Mouse (Mus musculus): ENCODE data around the gene Zdhhc19. TPM values are rescaled to one million over a fixed set of nuclear protein-coding genes. Genes with fewer than 3 reads are reported as not detected.

The Zdhhc19 gene
- polyA plus RNA-seq, 1 experiment, result not detected

DNA sequence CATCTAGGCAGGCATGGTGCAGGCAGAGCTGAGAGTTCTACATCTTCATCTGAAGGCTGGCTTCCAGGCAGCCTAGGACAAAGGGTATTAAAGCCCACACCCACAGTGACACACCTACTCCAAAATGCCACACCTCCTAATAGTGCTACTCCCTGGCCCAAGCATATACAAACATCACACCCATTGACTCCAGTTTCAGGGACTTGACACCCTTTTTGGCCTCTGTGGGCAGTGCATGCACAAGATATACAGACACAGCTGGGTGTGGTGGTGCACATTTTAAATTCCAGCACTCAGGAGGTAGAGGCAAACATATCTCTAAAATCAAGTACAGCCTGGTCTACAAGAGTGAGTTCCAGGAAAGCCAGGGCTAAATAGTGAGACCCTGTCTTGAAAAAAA lies 40.0 kb upstream of the Zdhhc19 start:
- Histone ChIP-seq H3K27me3 (ENCODE audit: control insufficient read depth, insufficient read depth, insufficient read length) (no peaks in the 10 kb centered on the region), H3K79me3 (ENCODE audit: low read depth) (no peaks in the 10 kb centered on the region), H3K79me2 (ENCODE audit: control insufficient read depth, insufficient read depth) (no peaks in the 10 kb centered on the region), H3K4me3 (ENCODE audit: insufficient read depth, poor library complexity, severe bottlenecking) (no peak overlapping the region), H3K36me3 (ENCODE audit: control insufficient read depth, insufficient read depth) (peaks cover 8% of the 10 kb centered on the region), H3ac (ENCODE audit: control insufficient read depth, insufficient read length, low read depth) (no peak overlapping the region)
- TF ChIP-seq CTCF (IDR thresholded peaks at IDR 0.05; ENCODE audit: control insufficient read depth, insufficient read depth, insufficient read length) (no peak), FOSL1 (IDR thresholded peaks at IDR 0.05; ENCODE audit: insufficient read depth, low read length, poor library complexity, severe bottlenecking) (no peak), MYOD1 (IDR thresholded peaks at IDR 0.05; ENCODE audit: control insufficient read depth, insufficient read length, low read depth) (no peak), MYOG (IDR thresholded peaks at IDR 0.05; ENCODE audit: control insufficient read depth, extremely low read depth, insufficient read length) (no peak), MAX (IDR thresholded peaks at IDR 0.05) (no peak), CEBPB (IDR thresholded peaks at IDR 0.05; ENCODE audit: low read depth) (no peak), USF1 (IDR thresholded peaks at IDR 0.05; ENCODE audit: low read depth) (no peak)

DNA sequence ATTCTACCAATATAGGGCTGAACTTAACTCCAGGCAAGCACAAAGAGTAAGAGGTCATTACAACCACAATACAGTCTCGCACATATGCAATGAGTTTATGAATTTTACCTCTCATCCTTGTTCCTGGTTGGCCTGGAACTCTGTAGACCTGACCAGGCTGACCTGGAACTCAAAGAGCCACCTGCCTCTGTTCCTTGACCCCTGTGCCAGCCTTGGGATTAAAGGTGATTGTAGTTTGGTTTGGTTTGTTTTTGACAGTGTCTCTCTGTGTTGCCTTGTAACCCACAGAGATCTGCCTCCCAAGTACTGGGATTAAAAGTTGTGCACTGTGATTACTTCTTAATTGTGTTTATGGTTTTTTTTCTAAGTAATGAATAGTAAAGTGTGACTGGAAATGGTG lies 39.3 kb upstream of the Zdhhc19 start:
- no peak overlapping the region for H3K4me3 ChIP-seq (ENCODE audit: insufficient read depth, poor library complexity, severe bottlenecking)
- H3K79me2 ChIP-seq (ENCODE audit: control insufficient read depth, insufficient read depth), result no peaks in the 10 kb centered on the region
- H3K79me3 ChIP-seq (ENCODE audit: low read depth), result no peaks in the 10 kb centered on the region
- no peak for TF ChIP-seq MYOG (IDR thresholded peaks at IDR 0.05; ENCODE audit: control insufficient read depth, extremely low read depth, insufficient read length)
- TF ChIP-seq CEBPB (IDR thresholded peaks at IDR 0.05; ENCODE audit: low read depth), result no peak
- no peak for TF ChIP-seq USF1 (IDR thresholded peaks at IDR 0.05; ENCODE audit: low read depth)
- no peak for TF ChIP-seq MYOD1 (IDR thresholded peaks at IDR 0.05; ENCODE audit: control insufficient read depth, insufficient read length, low read depth)
- TF ChIP-seq CTCF (IDR thresholded peaks at IDR 0.05; ENCODE audit: control insufficient read depth, insufficient read depth, insufficient read length), result no peak
- TF ChIP-seq FOSL1 (IDR thresholded peaks at IDR 0.05; ENCODE audit: insufficient read depth, low read length, poor library complexity, severe bottlenecking), result no peak
- no peak for TF ChIP-seq MAX (IDR thresholded peaks at IDR 0.05)
- no peak overlapping the region for H3ac ChIP-seq (ENCODE audit: control insufficient read depth, insufficient read length, low read depth)
- peaks cover 8% of the 10 kb centered on the region for H3K36me3 ChIP-seq (ENCODE audit: control insufficient read depth, insufficient read depth)
- H3K27me3 ChIP-seq (ENCODE audit: control insufficient read depth, insufficient read depth, insufficient read length), result no peaks in the 10 kb centered on the region

DNA sequence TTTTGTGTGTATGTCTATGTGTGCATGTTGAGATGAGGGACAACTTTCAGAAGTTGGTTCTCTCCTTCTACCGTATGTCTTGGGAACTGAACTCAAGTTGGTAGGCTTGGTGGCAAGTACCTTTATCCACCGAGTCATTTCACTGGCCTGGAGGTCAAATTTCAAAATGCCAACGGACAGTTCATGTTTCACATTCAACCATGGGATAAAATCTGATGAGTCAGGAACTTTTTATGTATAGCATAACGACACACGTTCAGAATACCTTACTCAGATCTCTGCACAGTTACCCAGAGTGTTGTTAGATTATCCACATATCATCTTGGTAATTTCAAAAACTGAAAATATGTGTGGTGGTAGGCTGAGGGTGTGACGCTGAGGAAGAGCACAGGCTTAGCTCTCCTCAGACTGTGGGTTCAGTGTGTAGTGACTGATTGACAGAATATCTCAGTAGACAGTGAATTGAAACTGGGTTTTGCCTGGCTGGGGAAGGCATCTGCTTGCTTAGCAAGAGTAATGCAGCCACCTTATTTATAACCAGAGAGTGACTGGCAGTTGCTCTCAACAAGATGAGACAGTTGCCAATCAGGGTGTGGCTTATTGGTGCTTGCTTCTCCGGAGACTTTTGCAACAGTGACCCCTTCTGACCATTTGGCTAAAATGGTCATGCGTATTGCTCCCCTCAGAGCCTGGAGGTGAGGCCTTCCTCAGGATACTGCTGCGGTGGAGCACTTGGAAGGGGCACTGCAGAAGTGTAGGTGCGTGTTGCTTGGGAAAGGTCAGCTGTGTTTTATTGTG lies 38.3 kb upstream of the Zdhhc19 start:
- H3K27me3 ChIP-seq (ENCODE audit: control insufficient read depth, insufficient read depth, insufficient read length), result no peaks in the 10 kb centered on the region
- no peak for TF ChIP-seq FOSL1 (IDR thresholded peaks at IDR 0.05; ENCODE audit: insufficient read depth, low read length, poor library complexity, severe bottlenecking)
- TF ChIP-seq MAX (IDR thresholded peaks at IDR 0.05), result no peak
- no peak for TF ChIP-seq MYOG (IDR thresholded peaks at IDR 0.05; ENCODE audit: control insufficient read depth, extremely low read depth, insufficient read length)
- peak; percentile 8 for TF ChIP-seq CTCF (IDR thresholded peaks at IDR 0.05; ENCODE audit: control insufficient read depth, insufficient read depth, insufficient read length)
- no peak for TF ChIP-seq USF1 (IDR thresholded peaks at IDR 0.05; ENCODE audit: low read depth)
- TF ChIP-seq CEBPB (IDR thresholded peaks at IDR 0.05; ENCODE audit: low read depth), result no peak
- no peaks in the 10 kb centered on the region for H3K79me3 ChIP-seq (ENCODE audit: low read depth)
- H3K36me3 ChIP-seq (ENCODE audit: control insufficient read depth, insufficient read depth), result peaks cover 7% of the 10 kb centered on the region
- no peak overlapping the region for H3K4me3 ChIP-seq (ENCODE audit: insufficient read depth, poor library complexity, severe bottlenecking)
- no peak overlapping the region for H3ac ChIP-seq (ENCODE audit: control insufficient read depth, insufficient read length, low read depth)
- H3K79me2 ChIP-seq (ENCODE audit: control insufficient read depth, insufficient read depth), result no peaks in the 10 kb centered on the region

DNA sequence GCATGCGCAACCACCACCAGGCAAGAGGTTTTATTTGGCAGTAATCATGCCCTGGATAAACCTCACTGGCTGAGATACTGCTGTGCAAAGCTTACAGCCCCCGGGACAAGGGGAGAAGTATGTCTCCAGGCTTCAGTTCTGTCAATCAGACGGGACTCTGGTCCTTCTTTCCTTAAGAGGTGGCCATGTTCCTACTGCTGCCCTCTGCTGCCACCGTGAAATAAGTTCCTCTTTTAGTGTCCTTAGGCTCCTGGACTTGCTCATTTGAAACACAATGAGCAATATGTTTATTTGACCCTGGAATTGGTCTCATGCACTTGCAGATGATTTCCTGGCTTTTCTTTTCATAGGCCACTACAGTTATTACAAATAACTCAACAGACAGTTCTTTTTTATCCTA lies 35.5 kb upstream of the Zdhhc19 start:
- H3K27me3 ChIP-seq (ENCODE audit: control insufficient read depth, insufficient read depth, insufficient read length), result no peaks in the 10 kb centered on the region
- no peaks in the 10 kb centered on the region for H3K36me3 ChIP-seq (ENCODE audit: control insufficient read depth, insufficient read depth)
- H3K79me3 ChIP-seq (ENCODE audit: low read depth), result no peaks in the 10 kb centered on the region
- H3K79me2 ChIP-seq (ENCODE audit: control insufficient read depth, insufficient read depth), result no peaks in the 10 kb centered on the region
- no peak overlapping the region for H3K4me3 ChIP-seq (ENCODE audit: insufficient read depth, poor library complexity, severe bottlenecking)
- TF ChIP-seq MAX (IDR thresholded peaks at IDR 0.05), result no peak
- no peak for TF ChIP-seq MYOG (IDR thresholded peaks at IDR 0.05; ENCODE audit: control insufficient read depth, extremely low read depth, insufficient read length)
- TF ChIP-seq CEBPB (IDR thresholded peaks at IDR 0.05; ENCODE audit: low read depth), result no peak
- no peak for TF ChIP-seq USF1 (IDR thresholded peaks at IDR 0.05; ENCODE audit: low read depth)
- no peak for TF ChIP-seq MYOD1 (IDR thresholded peaks at IDR 0.05; ENCODE audit: control insufficient read depth, insufficient read length, low read depth)
- no peak for TF ChIP-seq CTCF (IDR thresholded peaks at IDR 0.05; ENCODE audit: control insufficient read depth, insufficient read depth, insufficient read length)
- no peak for TF ChIP-seq FOSL1 (IDR thresholded peaks at IDR 0.05; ENCODE audit: insufficient read depth, low read length, poor library complexity, severe bottlenecking)
- no peak overlapping the region for H3ac ChIP-seq (ENCODE audit: control insufficient read depth, insufficient read length, low read depth)

DNA sequence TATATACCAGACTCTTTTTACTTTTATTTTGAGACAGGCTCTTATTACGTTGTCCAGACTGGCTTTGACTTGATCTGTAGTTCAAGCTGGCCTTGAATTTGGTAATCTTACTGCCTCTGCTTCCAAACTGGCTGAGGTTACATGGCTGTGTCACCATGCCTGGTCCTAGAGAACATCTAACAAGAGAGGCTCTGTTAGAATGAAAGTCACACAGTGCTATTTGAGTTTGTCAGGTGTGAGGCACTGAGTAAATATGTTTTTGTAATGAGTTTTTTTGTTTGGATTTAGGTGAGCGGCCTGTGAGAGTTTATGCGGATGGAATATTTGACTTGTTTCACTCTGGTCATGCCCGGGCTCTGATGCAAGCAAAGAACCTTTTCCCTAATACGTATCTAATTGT lies 34.4 kb upstream of the Zdhhc19 start:
- Histone ChIP-seq H3K79me2 (ENCODE audit: control insufficient read depth, insufficient read depth) (no peaks in the 10 kb centered on the region), H3ac (ENCODE audit: control insufficient read depth, insufficient read length, low read depth) (no peak overlapping the region), H3K79me3 (ENCODE audit: low read depth) (no peaks in the 10 kb centered on the region), H3K4me3 (ENCODE audit: insufficient read depth, poor library complexity, severe bottlenecking) (no peak overlapping the region), H3K27me3 (ENCODE audit: control insufficient read depth, insufficient read depth, insufficient read length) (no peaks in the 10 kb centered on the region), H3K36me3 (ENCODE audit: control insufficient read depth, insufficient read depth) (no peaks in the 10 kb centered on the region)
- TF ChIP-seq USF1 (IDR thresholded peaks at IDR 0.05; ENCODE audit: low read depth), result no peak
- no peak for TF ChIP-seq CTCF (IDR thresholded peaks at IDR 0.05; ENCODE audit: control insufficient read depth, insufficient read depth, insufficient read length)
- no peak for TF ChIP-seq CEBPB (IDR thresholded peaks at IDR 0.05; ENCODE audit: low read depth)
- TF ChIP-seq MAX (IDR thresholded peaks at IDR 0.05), result no peak
- no peak for TF ChIP-seq MYOD1 (IDR thresholded peaks at IDR 0.05; ENCODE audit: control insufficient read depth, insufficient read length, low read depth)
- TF ChIP-seq FOSL1 (IDR thresholded peaks at IDR 0.05; ENCODE audit: insufficient read depth, low read length, poor library complexity, severe bottlenecking), result no peak
- no peak for TF ChIP-seq MYOG (IDR thresholded peaks at IDR 0.05; ENCODE audit: control insufficient read depth, extremely low read depth, insufficient read length)
